Mouse (Mus musculus) forebrain, embryonic 13.5 days (tissue): ENCODE measurements around the gene Mecom. TPM values are rescaled to one million over a fixed set of nuclear protein-coding genes. Genes with fewer than 3 reads are reported as not detected.
A peak's percentile ranks its signal among the peaks of the same experiment; 100 is the strongest.
"Not testable (repeated sequence)": the region's sequence is repeated elsewhere in the genome, so short reads cannot be mapped to it uniquely, and the experiment has no call there.

Experiments used
- ATAC-seq: fragments of 200-750 bp; cut with Nextera tagmentation; 2 replicates; pipeline ENCODE4 v1.8.0; 2017
- H3K27ac ChIP-seq: fragments of 300-500 bp; sonication (generic); 2 replicates; pipeline ENCODE4 v1.5.1; 2015; ENCODE audit warnings: inconsistent platforms, mild to moderate bottlenecking, moderate library complexity
- H3K27me3 ChIP-seq: fragments of 300-500 bp; sonication (generic); 2 replicates; pipeline ENCODE4 v1.6.1; 2015; ENCODE audit warnings: mild to moderate bottlenecking, inconsistent platforms
- H3K36me3 ChIP-seq: fragments of 300-500 bp; sonication (generic); 2 replicates; pipeline ENCODE4 v1.6.1; 2015; ENCODE audit warnings: mild to moderate bottlenecking, inconsistent platforms; ENCODE audit not compliant: poor library complexity, severe bottlenecking
- H3K4me1 ChIP-seq: fragments of 300-500 bp; sonication (generic); 2 replicates; pipeline ENCODE4 v1.6.1; 2015; ENCODE audit warnings: inconsistent platforms
- H3K4me2 ChIP-seq: fragments of 300-500 bp; sonication (generic); 2 replicates; pipeline ENCODE4 v1.6.1; 2015; ENCODE audit warnings: inconsistent platforms, mild to moderate bottlenecking, moderate library complexity
- H3K4me3 ChIP-seq: fragments of 300-500 bp; sonication (generic); 2 replicates; pipeline ENCODE4 v1.5.1; 2015; ENCODE audit warnings: mild to moderate bottlenecking, inconsistent platforms
- H3K9ac ChIP-seq: fragments of 300-500 bp; sonication (generic); 2 replicates; pipeline ENCODE4 v1.6.1; 2015; ENCODE audit warnings: mild to moderate bottlenecking, inconsistent platforms
- H3K9me3 ChIP-seq: fragments of 300-500 bp; sonication (generic); replicated peaks from 2 replicates; pipeline ENCODE4 v1.6.1; 2016; ENCODE audit warnings: inconsistent platforms
- WGBS: fragments of 180-500 bp; shearing (Covaris S2); methylation state at CpG from one replicate; pipeline ENCODE4 v1.1.7; 2015; 5-methylcytosine and 5-hydroxymethylcytosine counted together
- polyA plus RNA-seq: library from polyadenylated mRNA; unstranded; fragments of >200 nt; fragmentation: Nextera tagmentation; extraction: Ambion mirVana; gene quantifications from 2 replicates; pipeline ENCODE4 v1.2.1, GENCODE M21; 2015

The Mecom gene
- polyA plus RNA-seq, result 3.7 and 5.0 TPM in 2 replicates

DNA sequence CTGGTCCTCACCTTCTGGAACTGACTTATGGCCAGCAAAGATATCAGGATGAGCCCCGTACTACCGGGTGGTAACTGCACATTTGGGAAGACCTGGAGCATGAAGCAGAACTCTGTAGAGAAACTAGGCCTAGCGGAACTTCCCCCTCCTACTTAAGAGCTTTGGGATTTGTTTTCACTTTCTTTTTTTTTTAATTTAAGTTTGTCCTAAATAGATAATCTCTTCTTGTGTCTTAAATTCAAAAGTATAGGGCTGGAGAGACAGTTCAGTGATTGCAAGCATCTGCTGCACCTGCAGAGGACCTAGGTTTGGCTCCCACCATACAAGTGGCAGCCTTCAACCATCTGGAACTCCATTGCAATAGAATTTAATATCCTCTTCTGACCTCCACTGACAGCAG lies at the start of gene Mecom:
Gene Mecom, minus strand, starts transcription at position 101 of the 400 bp plus-strand sequence.
- Histone ChIP-seq H3K9me3 (no peaks in the 10 kb centered on the region), H3K4me3 (no peak within 1 kb of the TSS), H3K36me3 (no peaks in the 10 kb centered on the region), H3K27ac (no peak within 1 kb of the TSS), H3K9ac (no peak within 1 kb of the TSS), H3K4me2 (no peak within 1 kb of the TSS), H3K27me3 (no peaks in the 10 kb centered on the region), H3K4me1 (no peaks in the 10 kb centered on the region)
- whole genome bisulfite sequencing, result 89% methylated on average over 3 of the region's 3 CpGs
- ATAC-seq, result no peak

- Histone ChIP-seq H3K27me3 (peaks cover 17% of the 10 kb centered on the region; the same call in 1 of the 2 replicates), H3K4me3 (no peak overlapping the region), H3K4me2 (no peak overlapping the region), H3K4me1 (peaks cover 15% of the 10 kb centered on the region), H3K9me3 (no peaks in the 10 kb centered on the region), H3K9ac (no peak overlapping the region), H3K36me3 (no peaks in the 10 kb centered on the region), H3K27ac (no peak overlapping the region)
- WGBS, result 83% methylated on average over 7 of the region's 7 CpGs
- ATAC-seq, result no peak
Measured at GRCm38 (mm10) chr3:30597271-30597670, 49.5 kb upstream of the Mecom start.

GRCm38 (mm10) chr3:30595111-30595832 lies 47.5 kb upstream of the Mecom start:
- ATAC-seq, result peak; percentile 67
- Histone ChIP-seq H3K27me3 (peaks cover 17% of the 10 kb centered on the region; the same call in 1 of the 2 replicates), H3K4me2 (peak overlapping the region; percentile 65), H3K4me1 (peaks cover 11% of the 10 kb centered on the region), H3K9me3 (no peaks in the 10 kb centered on the region), H3K27ac (peak overlapping the region; percentile 59), H3K9ac (peak overlapping the region; percentile 88), H3K36me3 (no peaks in the 10 kb centered on the region), H3K4me3 (peak overlapping the region; percentile 83)
- under 1% methylated on average over 62 of the region's 62 CpGs for WGBS

- H3K9me3 ChIP-seq, result no peaks in the 10 kb centered on the region
- no peak overlapping the region for H3K4me3 ChIP-seq
- H3K9ac ChIP-seq, result no peak overlapping the region
- no peak overlapping the region for H3K27ac ChIP-seq
- ATAC-seq, result no peak
- no peaks in the 10 kb centered on the region for H3K36me3 ChIP-seq
- no peak overlapping the region for H3K4me2 ChIP-seq
- no peaks in the 10 kb centered on the region for H3K4me1 ChIP-seq
- 79% methylated on average over 4 of the region's 4 CpGs for WGBS
- peaks cover 17% of the 10 kb centered on the region; the same call in 1 of the 2 replicates for H3K27me3 ChIP-seq
Measured at GRCm38 (mm10) chr3:30593719-30594485, 46.1 kb upstream of the Mecom start.

GRCm38 (mm10) chr3:30592418-30592853 lies 44.6 kb upstream of the Mecom start:
- H3K27me3 ChIP-seq, result 0 out of 2 replicates have a peak, but pooled peaks cover 6% of the 10 kb centered on the region
- 0% methylated on average over 2 of the region's 2 CpGs for WGBS
- no peak overlapping the region for H3K27ac ChIP-seq
- H3K9me3 ChIP-seq, result no peaks in the 10 kb centered on the region
- ATAC-seq, result peak; percentile 36
- no peak overlapping the region for H3K4me2 ChIP-seq
- H3K9ac ChIP-seq, result no peak overlapping the region
- H3K4me3 ChIP-seq, result no peak overlapping the region
- no peaks in the 10 kb centered on the region for H3K36me3 ChIP-seq
- H3K4me1 ChIP-seq, result no peaks in the 10 kb centered on the region

GRCm38 (mm10) chr3:30588865-30589264 lies 41.1 kb upstream of the Mecom start:
- H3K27ac ChIP-seq, result no peak overlapping the region
- no peak overlapping the region for H3K9ac ChIP-seq
- no peaks in the 10 kb centered on the region for H3K9me3 ChIP-seq
- no peak for ATAC-seq
- no peaks in the 10 kb centered on the region for H3K4me1 ChIP-seq
- WGBS, result 89% methylated on average over 6 of the region's 6 CpGs
- no peak overlapping the region for H3K4me3 ChIP-seq
- H3K4me2 ChIP-seq, result no peak overlapping the region
- no peaks in the 10 kb centered on the region for H3K36me3 ChIP-seq
- H3K27me3 ChIP-seq, result no peaks in the 10 kb centered on the region

GRCm38 (mm10) chr3:30573549-30573948 lies 25.7 kb upstream of the Mecom start:
- no peaks in the 10 kb centered on the region for H3K9me3 ChIP-seq
- no peak overlapping the region for H3K4me2 ChIP-seq
- ATAC-seq, result no peak
- H3K9ac ChIP-seq, result no peak overlapping the region
- H3K27me3 ChIP-seq, result no peaks in the 10 kb centered on the region
- no peaks in the 10 kb centered on the region for H3K4me1 ChIP-seq
- no peaks in the 10 kb centered on the region for H3K36me3 ChIP-seq
- 13% methylated on average over 2 of the region's 2 CpGs for WGBS
- no peak overlapping the region for H3K27ac ChIP-seq
- H3K4me3 ChIP-seq, result no peak overlapping the region

DNA sequence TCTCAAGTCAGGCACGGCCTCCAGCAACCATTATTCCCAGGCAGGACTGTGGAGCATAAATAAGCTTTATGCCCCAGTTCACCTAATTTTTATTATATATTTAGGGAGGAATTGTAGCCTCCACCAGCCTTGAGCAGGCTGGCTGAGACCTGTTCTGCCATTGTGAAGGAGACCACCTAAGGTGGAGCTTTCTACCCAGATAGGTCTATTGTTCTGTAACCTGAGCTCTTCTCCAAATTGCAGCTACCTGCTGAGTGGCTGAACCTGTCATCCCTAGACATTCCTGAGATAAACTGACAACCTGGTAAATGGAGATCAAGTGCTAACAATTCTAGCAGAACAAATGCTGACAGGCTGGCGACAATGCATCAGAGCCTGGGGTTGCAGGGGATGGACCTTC lies 18.5 kb upstream of the Mecom start:
- 18% methylated on average over 1 of the region's 2 CpGs for WGBS
- H3K4me1 ChIP-seq, H3K4me3 ChIP-seq, H3K36me3 ChIP-seq, H3K27ac ChIP-seq, H3K9me3 ChIP-seq, H3K4me2 ChIP-seq, H3K27me3 ChIP-seq, H3K9ac ChIP-seq, ATAC-seq: not testable (repeated sequence)

- no peaks in the 10 kb centered on the region for H3K36me3 ChIP-seq
- H3K4me1 ChIP-seq, result no peaks in the 10 kb centered on the region
- WGBS, result 45% methylated on average over 6 of the region's 6 CpGs
- no peak overlapping the region for H3K27ac ChIP-seq
- H3K9me3 ChIP-seq, result no peaks in the 10 kb centered on the region
- ATAC-seq, result 0 out of 2 replicates have a peak, but pooled peaks have one; percentile 38
- H3K4me2 ChIP-seq, result no peak overlapping the region
- H3K9ac ChIP-seq, result no peak overlapping the region
- H3K27me3 ChIP-seq, result no peaks in the 10 kb centered on the region
- no peak overlapping the region for H3K4me3 ChIP-seq
Measured at GRCm38 (mm10) chr3:30560677-30561314, 13.0 kb upstream of the Mecom start.

GRCm38 (mm10) chr3:30553741-30554140 lies 5.9 kb upstream of the Mecom start:
- Histone ChIP-seq H3K9ac (no peak overlapping the region), H3K27ac (no peak overlapping the region), H3K36me3 (no peaks in the 10 kb centered on the region), H3K4me3 (no peak overlapping the region), H3K4me1 (no peaks in the 10 kb centered on the region), H3K4me2 (no peak overlapping the region), H3K9me3 (no peaks in the 10 kb centered on the region), H3K27me3 (no peaks in the 10 kb centered on the region)
- ATAC-seq, result no peak
- 70% methylated on average over 6 of the region's 6 CpGs for WGBS

GRCm38 (mm10) chr3:30550218-30550617 lies 2.4 kb upstream of the Mecom start:
- WGBS, result 60% methylated on average over 2 of the region's 2 CpGs
- no peak for ATAC-seq

DNA sequence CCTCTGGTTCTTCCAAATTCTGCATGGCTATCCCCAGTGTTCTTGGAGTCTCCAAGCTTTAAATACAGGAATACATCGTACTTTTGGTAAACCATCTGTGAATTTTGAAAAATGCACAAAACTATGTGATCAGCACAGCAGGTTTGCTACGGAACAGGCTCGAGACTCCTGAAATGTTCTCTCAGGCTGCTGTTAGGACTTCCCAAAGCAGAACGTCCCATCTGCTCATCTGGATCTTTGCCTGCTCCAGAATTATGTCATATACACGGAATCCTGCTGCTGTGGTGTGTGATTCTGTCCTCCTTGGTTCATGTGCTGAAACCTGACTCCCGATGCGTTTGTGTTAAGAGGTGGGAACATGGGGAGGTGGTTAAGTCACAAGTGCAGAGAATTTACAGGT lies 1.1 kb upstream of the Mecom start:
- WGBS, result 82% methylated on average over 7 of the region's 7 CpGs
- H3K27ac ChIP-seq, result no peak overlapping the region
- no peak for ATAC-seq

More at GRCm38 (mm10) chr3:30550218-30550617, 2.4 kb upstream of the Mecom start:
- Histone ChIP-seq H3K9me3 (no peaks in the 10 kb centered on the region), H3K9ac (no peak overlapping the region), H3K4me3 (no peak overlapping the region), H3K27ac (no peak overlapping the region), H3K4me2 (no peak overlapping the region), H3K4me1 (no peaks in the 10 kb centered on the region), H3K27me3 (no peaks in the 10 kb centered on the region), H3K36me3 (no peaks in the 10 kb centered on the region)

More for the DNA sequence above, 1.1 kb upstream of the Mecom start:
- Histone ChIP-seq H3K9ac (no peak overlapping the region), H3K27me3 (no peaks in the 10 kb centered on the region), H3K36me3 (no peaks in the 10 kb centered on the region), H3K4me1 (no peaks in the 10 kb centered on the region), H3K4me3 (no peak overlapping the region), H3K4me2 (no peak overlapping the region), H3K9me3 (no peaks in the 10 kb centered on the region)
